8 mouse cellular contexts compared by ENCODE assay signal in genomic region chr5:147418394-147419121, GRCm38 (mm10). TPM values are rescaled to one million over a fixed set of nuclear protein-coding genes. Genes with fewer than 3 reads are reported as not detected.
DNase-seq lines count a peak whose midpoint lies in the region; TF ChIP-seq lines count a peak whose summit lies in the region.

No protein-coding gene starts in this region.

- H3K4me3 ChIP-seq in CH12.LX (replicated peaks in 1 of 3; ENCODE audit: low read depth in 2 of 3, low read length in 2 of 3, poor library complexity in 1 of 3): peak overlapping the region; percentile 20 to 51 (median 33)

- no peaks in the 10 kb centered on the region for H3K27me3 ChIP-seq in CH12.LX (replicated peaks)

- intact Hi-C loops in heart, postnatal 25 days (cut with DNase I): loop anchor here (5.0 kb wide), 1 partner anchor 429 kb away; no protein-coding TSS in a partner anchor

- no peaks in the 10 kb centered on the region for H3K9me3 ChIP-seq in CH12.LX (replicated peaks; ENCODE audit: low read length)

- dilution Hi-C loops in CH12.LX (cut with MboI; ENCODE audit: extremely low pct_ligation_motif_present, extremely low pct_unique_long_range_greater_than_20kb, low sequenced_read_pairs): no loop called here

- peak; percentile 61 for TF ChIP-seq RAD21 in CH12.LX (IDR thresholded peaks at IDR 0.05; ENCODE audit: low read depth, low read length)

- peak; percentile 32 for DNase-seq in adrenal gland, adult 2 months
- DNase-seq in adrenal gland, adult (ENCODE audit: inconsistent age in 2 of 2, low spot score in 1 of 2): no peak
- DNase-seq in CH12.LX (ENCODE audit: extremely low read depth): peak; percentile 78
- peak; percentile 67 for DNase-seq in embryo, embryonic 11 days
- peak; percentile 6 for DNase-seq in heart, postnatal 25 days (ENCODE audit: low spot score)
- peak; percentile 27 to 53 for DNase-seq in lung, adult 18-20 months
- DNase-seq in spleen, postnatal 36 days (ENCODE audit: low spot score in 2 of 2): peak; percentile 49 to 55
- DNase-seq in ovary, postnatal 10 days (ENCODE audit: low spot score): no peak

- H3K79me2 ChIP-seq in CH12.LX (replicated peaks; ENCODE audit: control insufficient read depth, extremely low read depth, insufficient read depth, poor library complexity, severe bottlenecking): no peaks in the 10 kb centered on the region

- H3K4me1 ChIP-seq in CH12.LX (ENCODE audit: control insufficient read depth in 1 of 2, insufficient read depth in 2 of 2): peaks cover 0 to 5% of the 10 kb centered on the region in 2 experiments; a peak in 2 of 4 replicates

- TF ChIP-seq EP300 in CH12.LX (IDR thresholded peaks at IDR 0.05; ENCODE audit: low read length): 0 out of 2 replicates have a peak, but pooled peaks have one; percentile 11

- H3K4me2 ChIP-seq in CH12.LX (ENCODE audit: insufficient read depth, low read depth, poor library complexity, severe bottlenecking): peak overlapping the region; percentile 63

- TF ChIP-seq POLR2A in CH12.LX (IDR thresholded peaks at IDR 0.05; ENCODE audit: low read depth, low read length): peak; percentile 48

- H3K36me3 ChIP-seq in CH12.LX (replicated peaks in 1 of 2; ENCODE audit: control insufficient read depth in 1 of 2, insufficient read depth in 1 of 2, low read length in 1 of 2): peaks cover 0 to 2% of the 10 kb centered on the region in 2 experiments

- peak in 1 of 2 experiments; percentile 78; a peak in 3 of 4 replicates for TF ChIP-seq CTCF in CH12.LX (conservative IDR thresholded peaks at IDR 0.05 in 1 of 2, IDR thresholded peaks at IDR 0.05 in 1 of 2; ENCODE audit: low read depth in 2 of 2, low read length in 2 of 2)

- H3K27ac ChIP-seq in CH12.LX (ENCODE audit: insufficient read depth, low read depth): no peak overlapping the region

- in situ Hi-C loops in CH12.LX (cut with MboI; ENCODE audit: low pct_ligation_motif_present, low pct_unique_long_range_greater_than_20kb, low sequenced_read_pairs): no loop called here

- peak overlapping the region; percentile 6; the same call in 1 of the 2 replicates for H3K9ac ChIP-seq in CH12.LX (ENCODE audit: insufficient read depth, low read depth)

TF ChIP-seq in CH12.LX, 34 proteins besides CTCF, POLR2A, EP300 and RAD21:
- 0 out of 2 replicates have a peak, but pooled peaks have one; percentile 21 for TF ChIP-seq MAFK (IDR thresholded peaks at IDR 0.05; ENCODE audit: insufficient replicate concordance, low read length)
- TF ChIP-seq BHLHE40 (IDR thresholded peaks at IDR 0.05; ENCODE audit: low read depth, low read length): 0 out of 2 replicates have a peak, but pooled peaks have one; percentile 38
- TF ChIP-seq CHD2 (IDR thresholded peaks at IDR 0.05; ENCODE audit: low read length): peak; percentile 54; the same call in 1 of the 2 replicates
- TF ChIP-seq NRF1 (IDR thresholded peaks at IDR 0.05; ENCODE audit: low read depth, low read length): 0 out of 2 replicates have a peak, but pooled peaks have one; percentile 24
- peak; percentile 57 for TF ChIP-seq IRF4 (IDR thresholded peaks at IDR 0.05; ENCODE audit: low read depth, low read length)
- no peak for TF ChIP-seq ZC3H11A (IDR thresholded peaks at IDR 0.05; ENCODE audit: low read depth, low read length)
- TF ChIP-seq SMC3 (IDR thresholded peaks at IDR 0.05; ENCODE audit: low read depth, low read length): peak; percentile 66
- TF ChIP-seq RCOR1 (conservative IDR thresholded peaks at IDR 0.05; ENCODE audit: low read depth, low read length): 0 out of 2 replicates have a peak, but pooled peaks have one; percentile 34
- peak; percentile 67 for TF ChIP-seq ELF1 (IDR thresholded peaks at IDR 0.05; ENCODE audit: low read depth, low read length)
- TF ChIP-seq E2F4 (IDR thresholded peaks at IDR 0.05; ENCODE audit: insufficient replicate concordance, low read depth, low read length): no peak
- TF ChIP-seq JUN (IDR thresholded peaks at IDR 0.05; ENCODE audit: insufficient read depth, low read depth, low read length): no peak
- no peak for TF ChIP-seq GABPA (IDR thresholded peaks at IDR 0.05; ENCODE audit: insufficient replicate concordance, low read depth, low read length)
- TF ChIP-seq USF2 (conservative IDR thresholded peaks at IDR 0.05; ENCODE audit: low read depth, low read length): no peak
- no peak; the same call in 1 of the 2 replicates for TF ChIP-seq SIN3A (IDR thresholded peaks at IDR 0.05; ENCODE audit: low read length)
- peak; percentile 55; the same call in 1 of the 2 replicates for TF ChIP-seq NELFE (IDR thresholded peaks at IDR 0.05; ENCODE audit: low read depth, low read length)
- TF ChIP-seq TCF12 (IDR thresholded peaks at IDR 0.05; ENCODE audit: low read depth, low read length): 0 out of 2 replicates have a peak, but pooled peaks have one; percentile 19
- TF ChIP-seq CHD1 (IDR thresholded peaks at IDR 0.05; ENCODE audit: low read depth, low read length): no peak
- TF ChIP-seq MYC (IDR thresholded peaks at IDR 0.05; ENCODE audit: low read depth, low read length): peak; percentile 69; the same call in 1 of the 2 replicates
- TF ChIP-seq TBP (conservative IDR thresholded peaks at IDR 0.05; ENCODE audit: low read depth, low read length): no peak
- TF ChIP-seq MAZ (IDR thresholded peaks at IDR 0.05; ENCODE audit: low read depth, low read length): peak; percentile 25; the same call in 1 of the 2 replicates
- TF ChIP-seq MAX (IDR thresholded peaks at IDR 0.05; ENCODE audit: low read length): 0 out of 2 replicates have a peak, but pooled peaks have one; percentile 46

RNA-seq across cellular contexts. Expression of gene Pan3, which starts 11.4 kb away (rescaled TPM):
- 100 to 1,000 TPM in 1 of 2 experiments, 10 to 100 TPM in 1; 75.5 to 122 TPM for total RNA-seq in adrenal gland, adult 2 months (2021)
- 8.0 and 11.2 TPM in 2 replicates for polyA plus RNA-seq in adrenal gland, adult 2 months (2012; rRNA removed)
- 40.2 and 42.9 TPM in 2 replicates for total RNA-seq in CH12.LX (2012; rRNA removed)
- total RNA-seq in CH12.LX (2014; rRNA removed): 43.5 and 47.2 TPM in 2 replicates
- 24.4 and 37.6 TPM in 2 replicates for polyA plus RNA-seq in CH12.LX (2012; ENCODE audit: insufficient read length, low read depth)
- 10 to 100 TPM; 29.5 to 34.1 TPM for total RNA-seq in heart, postnatal 25 days (2021)

RNA-seq across cellular contexts. Expression of gene Flt3, which starts 18.3 kb away (rescaled TPM):
- under 1 TPM; 0.24 to 0.35 TPM for total RNA-seq in adrenal gland, adult 2 months (2021)
- 0.07 and 0.15 TPM in 2 replicates for polyA plus RNA-seq in adrenal gland, adult 2 months (2012; rRNA removed)
- total RNA-seq in CH12.LX (2012; rRNA removed): 0.76 TPM in 2 replicates
- total RNA-seq in CH12.LX (2014; rRNA removed): 3.2 and 3.3 TPM in 2 replicates
- 2.0 and 2.3 TPM in 2 replicates for polyA plus RNA-seq in CH12.LX (2012; ENCODE audit: insufficient read length, low read depth)
- under 1 TPM; 0.08 to 0.10 TPM for total RNA-seq in heart, postnatal 25 days (2021)

Comparison
In these comparisons a context has a peak if more than half of its experiments do, and no peak if none do; other contexts are left out.
1. DNase-seq: peak in adrenal gland, adult 2 months (single experiment), CH12.LX (single experiment), embryo, embryonic 11 days (single experiment), heart, postnatal 25 days (single experiment), lung, adult 18-20 months (2 of 2) and spleen, postnatal 36 days (2 of 2); none in adrenal gland, adult (0 of 2) and ovary, postnatal 10 days (single experiment).